ENCODE assay signal across 7 mouse cellular contexts in genomic region chr1:58579179-58579578, GRCm38 (mm10). TPM values are rescaled to one million over a fixed set of nuclear protein-coding genes. Genes with fewer than 3 reads are reported as not detected.
A peak's percentile ranks its signal among the peaks of the same experiment; 100 is the strongest.
DNase-seq lines count a peak whose midpoint lies in the region; ATAC-seq and TF ChIP-seq lines count a peak whose summit lies in the region.

No protein-coding gene starts in this region.

- peak; percentile 33 for DNase-seq in hindbrain, postnatal 0 days (ENCODE audit: low spot score)
- peak; percentile 15 to 36 for DNase-seq in CD8-positive naive resting alpha-beta T cell, adult 2 months (ENCODE audit: low read depth in 2 of 2, low spot score in 2 of 2)
- DNase-seq in MEL-GATA-1-ER (ENCODE audit: extremely low read depth, low read depth), result peak; percentile 26
- DNase-seq in liver, embryonic 14.5 days (ENCODE audit: low read depth in 3 of 3, low spot score in 3 of 3), result peak in 2 of 3 experiments; percentile 20 to 24
- DNase-seq in thymus, postnatal 14 days, result peak; percentile 47
- no peak for DNase-seq in layer of hippocampus, adult 8-10 months (ENCODE audit: low spot score in 2 of 2)

- H3K27ac ChIP-seq in hindbrain, postnatal 0 days, result no peak overlapping the region
- H3K27ac ChIP-seq in hindbrain, embryonic 12.5 days, result no peak overlapping the region
- H3K27ac ChIP-seq in liver, embryonic 14.5 days, result no peak overlapping the region

- H3K36me3 ChIP-seq in hindbrain, postnatal 0 days (ENCODE audit: insufficient read depth, low read length), result no peaks in the 10 kb centered on the region
- H3K36me3 ChIP-seq in hindbrain, embryonic 12.5 days, result no peaks in the 10 kb centered on the region
- H3K36me3 ChIP-seq in liver, embryonic 14.5 days (replicated peaks; ENCODE audit: control insufficient read depth, insufficient read depth, low read depth), result no peaks in the 10 kb centered on the region

- H3K4me1 ChIP-seq in hindbrain, postnatal 0 days (ENCODE audit: insufficient read depth, low read length), result no peaks in the 10 kb centered on the region
- H3K4me1 ChIP-seq in hindbrain, embryonic 12.5 days, result no peaks in the 10 kb centered on the region
- H3K4me1 ChIP-seq in liver, embryonic 14.5 days (replicated peaks; ENCODE audit: control insufficient read depth in 2 of 2, insufficient read depth in 2 of 2, low read length in 1 of 2), result no peaks in the 10 kb centered on the region

- no peak for TF ChIP-seq EP300 in liver, embryonic 14.5 days (IDR thresholded peaks at IDR 0.05; ENCODE audit: low read depth)

- no peaks in the 10 kb centered on the region for H3K9me3 ChIP-seq in hindbrain, postnatal 0 days (ENCODE audit: low read length)
- H3K9me3 ChIP-seq in hindbrain, embryonic 12.5 days (replicated peaks), result no peaks in the 10 kb centered on the region
- no peaks in the 10 kb centered on the region for H3K9me3 ChIP-seq in liver, embryonic 14.5 days (ENCODE audit: control insufficient read depth, low read length)

- H3K27me3 ChIP-seq in hindbrain, postnatal 0 days (ENCODE audit: insufficient read depth, low read length), result no peaks in the 10 kb centered on the region
- H3K27me3 ChIP-seq in hindbrain, embryonic 12.5 days, result no peaks in the 10 kb centered on the region
- no peaks in the 10 kb centered on the region for H3K27me3 ChIP-seq in liver, embryonic 14.5 days (ENCODE audit: control insufficient read depth, insufficient read depth, low read length)

- TF ChIP-seq CTCF in hindbrain, postnatal 0 days (IDR thresholded peaks at IDR 0.05; ENCODE audit: low read depth), result peak; percentile 64
- peak; percentile 72 for TF ChIP-seq CTCF in liver, embryonic 14.5 days (IDR thresholded peaks at IDR 0.05; ENCODE audit: low read depth)

- no peak overlapping the region for H3K4me3 ChIP-seq in hindbrain, postnatal 0 days (ENCODE audit: low read length)
- no peak overlapping the region for H3K4me3 ChIP-seq in hindbrain, embryonic 12.5 days
- H3K4me3 ChIP-seq in liver, embryonic 14.5 days (ENCODE audit: insufficient read depth in 1 of 2, low read depth in 2 of 2, low read length in 2 of 2), result no peak overlapping the region

- WGBS in hindbrain, postnatal 0 days, result 93% methylated on average over 2 of the region's 2 CpGs
- 85% methylated on average over 2 of the region's 2 CpGs for WGBS in hindbrain, embryonic 12.5 days
- WGBS in liver, embryonic 14.5 days (ENCODE audit: insufficient replicate concordance), result 76% methylated on average over 2 of the region's 2 CpGs

- no peak for ATAC-seq in hindbrain, postnatal 0 days
- ATAC-seq in hindbrain, embryonic 12.5 days (ENCODE audit: low FRiP score), result no peak
- ATAC-seq in liver, embryonic 14.5 days (ENCODE audit: insufficient read depth), result no peak

- no peak overlapping the region for H3K4me2 ChIP-seq in hindbrain, postnatal 0 days (ENCODE audit: low read depth, low read length)
- H3K4me2 ChIP-seq in hindbrain, embryonic 12.5 days (replicated peaks), result no peak overlapping the region
- H3K4me2 ChIP-seq in liver, embryonic 14.5 days (ENCODE audit: low read depth), result no peak overlapping the region

- no peak overlapping the region for H3K9ac ChIP-seq in hindbrain, postnatal 0 days (replicated peaks; ENCODE audit: low read length)
- no peak overlapping the region for H3K9ac ChIP-seq in hindbrain, embryonic 12.5 days
- no peak overlapping the region for H3K9ac ChIP-seq in liver, embryonic 14.5 days (replicated peaks)

RNA-seq across cellular contexts. Expression of gene Fam126b, which starts 6.9 kb away (rescaled TPM):
- total RNA-seq in hindbrain, postnatal 0 days (2014; rRNA removed), result 13.4 and 16.3 TPM in 2 replicates
- 11.1 and 12.3 TPM in 2 replicates for polyA plus RNA-seq in hindbrain, postnatal 0 days (2015; fragmentation: Nextera tagmentation; extraction: Ambion mirVana)
- polyA plus RNA-seq in hindbrain, embryonic 12.5 days (2016; fragmentation: Nextera tagmentation; extraction: Ambion mirVana), result 8.8 and 10.2 TPM in 2 replicates
- 0.63 and 0.95 TPM in 2 replicates for polyA plus RNA-seq in liver, embryonic 14.5 days (2012; rRNA removed)
- 2.4 and 2.9 TPM in 2 replicates for polyA plus RNA-seq in liver, embryonic 14.5 days (2014; fragmentation: Nextera tagmentation; extraction: Ambion mirVana)
- total RNA-seq in layer of hippocampus, adult 8-10 months (2022), result 100 to 1,000 TPM in 3 of 4 experiments, 10 to 100 TPM in 1; 96.6 to 156 (median 127) TPM

RNA-seq across cellular contexts. Expression of gene Ndufb3, which starts 7.0 kb away (rescaled TPM):
- 41.2 and 54.6 TPM in 2 replicates for total RNA-seq in hindbrain, postnatal 0 days (2014; rRNA removed)
- polyA plus RNA-seq in hindbrain, postnatal 0 days (2015; fragmentation: Nextera tagmentation; extraction: Ambion mirVana), result 232 and 246 TPM in 2 replicates
- 153 and 161 TPM in 2 replicates for polyA plus RNA-seq in hindbrain, embryonic 12.5 days (2016; fragmentation: Nextera tagmentation; extraction: Ambion mirVana)
- 43.5 and 93.3 TPM in 2 replicates for polyA plus RNA-seq in liver, embryonic 14.5 days (2012; rRNA removed)
- 118 and 123 TPM in 2 replicates for polyA plus RNA-seq in liver, embryonic 14.5 days (2014; fragmentation: Nextera tagmentation; extraction: Ambion mirVana)
- total RNA-seq in layer of hippocampus, adult 8-10 months (2022), result 100 to 1,000 TPM; 104 to 121 (median 107) TPM

Comparison
In these comparisons a context has a peak if more than half of its experiments do, and no peak if none do; other contexts are left out.
1. DNase-seq: peak in hindbrain, postnatal 0 days (single experiment), CD8-positive naive resting alpha-beta T cell, adult 2 months (2 of 2), MEL-GATA-1-ER (single experiment), liver, embryonic 14.5 days (2 of 3) and thymus, postnatal 14 days (single experiment); none in layer of hippocampus, adult 8-10 months (0 of 2).